ENCODE assay signal across 9 mouse cellular contexts in the genomic region with DNA sequence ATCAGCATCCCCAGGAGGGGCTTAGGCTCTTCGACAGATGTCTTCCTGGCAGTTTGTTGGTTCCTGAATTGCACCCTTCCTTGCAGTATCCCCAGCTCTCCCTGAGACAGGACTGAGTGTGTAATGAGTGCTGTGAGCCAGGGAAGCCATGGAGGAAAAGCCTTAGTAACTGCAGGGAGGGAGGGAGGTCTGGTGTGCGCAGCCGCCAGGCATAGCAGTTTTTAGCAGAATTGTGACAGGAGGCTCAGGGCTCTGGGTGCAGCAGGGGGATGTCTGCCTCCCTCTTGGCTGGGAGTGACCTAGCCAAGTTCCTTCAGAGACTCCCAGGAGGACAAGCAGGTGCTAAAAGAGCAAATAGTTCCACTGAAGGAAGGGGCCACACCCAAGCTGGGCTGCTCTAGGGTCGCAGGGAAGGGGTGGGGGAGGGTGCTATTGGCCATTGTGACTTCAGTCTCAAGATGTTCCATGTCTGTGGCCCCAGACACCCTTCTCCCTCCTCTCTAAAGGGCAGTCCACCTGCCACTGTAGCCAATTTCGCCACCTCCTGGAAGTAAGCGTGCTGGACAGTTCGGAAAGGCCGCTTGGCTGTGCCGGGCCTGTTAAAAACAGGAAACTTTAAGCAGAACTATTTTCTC. TPM values are rescaled to one million over a fixed set of nuclear protein-coding genes. Genes with fewer than 3 reads are reported as not detected.
DNase-seq lines count a peak whose midpoint lies in the region; ATAC-seq lines count a peak whose summit lies in the region.
"Had no signal": no experiment of that assay in that cellular context is flagged by ENCODE, and none has a peak within 500 bp of the region (broad histone marks: within the 10 kb centered on the region; RNA-seq: fewer than 3 reads in every experiment).

No protein-coding gene starts in this region.

- peak overlapping the region; percentile 78 for H3K27ac ChIP-seq in kidney, embryonic 15.5 days
- peak overlapping the region; percentile 3; the same call in 1 of the 2 replicates for H3K27ac ChIP-seq in stomach, embryonic 14.5 days (ENCODE audit: low read length)

- H3K4me3 ChIP-seq in kidney, embryonic 15.5 days (replicated peaks): no peak overlapping the region
- H3K4me3 ChIP-seq in stomach, embryonic 14.5 days (ENCODE audit: low read depth, low read length): no peak overlapping the region
- H3K4me3 ChIP-seq: myocyte had no signal

- DNase-seq in CD4-positive, CD25-positive, alpha-beta regulatory T cell, adult 2 months (ENCODE audit: low read depth, low spot score): peak; percentile 9
- peak; percentile 22 to 40 for DNase-seq in thymus, adult 18-20 months
- no peak for DNase-seq in thymus, postnatal 0 days (ENCODE audit: low spot score)
- no peak for DNase-seq in urinary bladder, postnatal 4 days (ENCODE audit: low spot score in 2 of 2)
- no peak for DNase-seq in retina, embryonic 14.5 days (ENCODE audit: low spot score)

- no peak for ATAC-seq in CD4-positive, CD25-positive, alpha-beta regulatory T cell, adult 4 months
- no peak for ATAC-seq in kidney, embryonic 15.5 days (replicated peaks; ENCODE audit: low FRiP score)
- ATAC-seq in stomach, embryonic 14.5 days (ENCODE audit: insufficient number of reproducible peaks, insufficient read depth, low FRiP score, low read depth): 0 out of 2 replicates have a peak, but pooled peaks have one; percentile 18

- H3K36me3 ChIP-seq in kidney, embryonic 15.5 days: peaks cover 6% of the 10 kb centered on the region; the same call in 1 of the 2 replicates
- no peaks in the 10 kb centered on the region for H3K36me3 ChIP-seq in stomach, embryonic 14.5 days (ENCODE audit: control insufficient read depth, insufficient read depth, low read length)

- H3K9ac ChIP-seq in kidney, embryonic 15.5 days: no peak overlapping the region
- H3K9ac ChIP-seq in stomach, embryonic 14.5 days (replicated peaks; ENCODE audit: low read depth, low read length): no peak overlapping the region

- H3K4me1 ChIP-seq in kidney, embryonic 15.5 days: peaks cover 33% of the 10 kb centered on the region
- peaks cover 22% of the 10 kb centered on the region for H3K4me1 ChIP-seq in stomach, embryonic 14.5 days (ENCODE audit: control insufficient read depth, insufficient read depth, low read length)

- H3K4me2 ChIP-seq in kidney, embryonic 15.5 days: no peak overlapping the region
- H3K4me2 ChIP-seq in stomach, embryonic 14.5 days (replicated peaks; ENCODE audit: low read depth, low read length): no peak overlapping the region

- no peaks in the 10 kb centered on the region for H3K9me3 ChIP-seq in kidney, embryonic 15.5 days (replicated peaks)
- H3K9me3 ChIP-seq in stomach, embryonic 14.5 days (ENCODE audit: control insufficient read depth, low read depth, low read length): no peaks in the 10 kb centered on the region

- no peaks in the 10 kb centered on the region for H3K27me3 ChIP-seq in kidney, embryonic 15.5 days
- H3K27me3 ChIP-seq in stomach, embryonic 14.5 days (ENCODE audit: control insufficient read depth, insufficient read depth, low read length): no peaks in the 10 kb centered on the region

- 55% methylated on average over 9 of the region's 9 CpGs for WGBS in kidney, embryonic 15.5 days
- 59% methylated on average over 9 of the region's 9 CpGs for WGBS in stomach, embryonic 14.5 days

RNA-seq across cellular contexts. Expression of gene Epas1, which starts 49.0 kb away (rescaled TPM):
- polyA plus RNA-seq in CD4-positive, CD25-positive, alpha-beta regulatory T cell, adult 4 months (2017; shearing (Covaris generic)): 1 to 10 TPM in 1 of 2 experiments, under 1 TPM in 1; 0.36 to 1.9 TPM
- 1.6 and 2.4 TPM in 2 replicates for polyA plus RNA-seq in thymus, postnatal 0 days (2015; fragmentation: Nextera tagmentation; extraction: Ambion mirVana)
- polyA plus RNA-seq in kidney, embryonic 15.5 days (2015; fragmentation: Nextera tagmentation; extraction: Ambion mirVana): 8.4 and 9.5 TPM in 2 replicates
- polyA plus RNA-seq in stomach, embryonic 14.5 days (2014; fragmentation: Nextera tagmentation; extraction: Ambion mirVana): 8.4 and 9.5 TPM in 2 replicates

Comparison
In these comparisons a context has a peak if more than half of its experiments do, and no peak if none do; other contexts are left out.
1. DNase-seq: peak in CD4-positive, CD25-positive, alpha-beta regulatory T cell, adult 2 months (single experiment) and thymus, adult 18-20 months (2 of 2); none in thymus, postnatal 0 days (single experiment), urinary bladder, postnatal 4 days (0 of 2) and retina, embryonic 14.5 days (single experiment).